Mouse (Mus musculus) mouse embryonic stem cell (cell line): ENCODE measurements at regions not wholly inside any gene's neighbourhood (a gene's known extent, or its start where the extent isn't known, plus 50 kb on each side); places are given as distances from the start of the nearest gene placed in this dataset.

Source experiments
- in situ Hi-C, 2 experiments: fragments of 300-500 bp; cut with MboI; formaldehyde crosslinking; loops; 1 replicate in 1 of 2; 3 replicates in 1 of 2; pipeline ENCODE4 v1.14.3; 2019 to 2020; ENCODE audit warnings: low sequenced_read_pairs in 2 of 2, low pct_unique_long_range_greater_than_20kb in 1 of 2, mixed read lengths in 1 of 2; ENCODE audit not compliant: unreplicated experiment in 1 of 2

DNA sequence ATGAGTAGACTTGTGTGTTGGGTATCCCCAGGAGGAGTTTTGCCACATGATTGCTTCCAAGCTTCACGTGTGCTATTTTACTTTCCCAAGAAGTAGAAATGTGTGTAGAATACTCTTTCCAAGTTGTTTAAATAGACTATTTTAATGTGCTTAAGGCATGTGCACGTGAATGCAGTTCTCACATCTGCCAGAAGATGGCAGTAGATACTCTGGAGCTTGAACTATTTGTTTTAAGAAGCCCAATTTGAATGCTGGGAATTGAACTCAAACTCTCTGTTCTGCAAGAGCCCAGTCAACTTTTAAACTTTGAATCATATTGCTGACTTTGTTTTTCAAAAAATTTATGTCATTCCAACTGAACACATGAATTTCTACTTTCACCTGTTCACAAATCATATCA is 431.3 kb upstream of the Reg3g start:
- in situ Hi-C loops: loop anchor here in 1 of 2 experiments (25.0 kb wide), 1 partner anchor 712 kb away; no protein-coding TSS in a partner anchor

DNA sequence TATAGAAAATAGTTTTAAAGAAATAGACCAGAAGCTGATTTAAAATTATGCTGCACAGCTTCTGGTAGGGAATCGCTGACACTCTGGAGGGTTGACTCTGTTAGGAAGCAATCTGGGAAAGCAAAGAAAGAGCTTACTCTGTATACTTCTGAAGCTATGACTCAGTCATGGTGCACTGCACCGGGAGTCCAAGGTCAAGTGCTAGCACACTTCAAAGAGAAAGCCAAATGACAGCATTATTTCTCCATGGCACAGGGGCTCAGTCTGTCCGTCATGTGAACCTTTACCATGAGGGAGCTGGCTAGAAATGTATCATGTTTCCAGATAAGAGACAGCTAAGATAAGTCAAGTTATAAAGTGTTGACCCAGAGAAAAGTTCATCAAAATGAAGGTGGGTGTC is 424.1 kb upstream of the Reg3g start:
- in situ Hi-C loops: loop anchor here in 1 of 2 experiments (25.0 kb wide), 1 partner anchor 720 kb away; no protein-coding TSS in a partner anchor

DNA sequence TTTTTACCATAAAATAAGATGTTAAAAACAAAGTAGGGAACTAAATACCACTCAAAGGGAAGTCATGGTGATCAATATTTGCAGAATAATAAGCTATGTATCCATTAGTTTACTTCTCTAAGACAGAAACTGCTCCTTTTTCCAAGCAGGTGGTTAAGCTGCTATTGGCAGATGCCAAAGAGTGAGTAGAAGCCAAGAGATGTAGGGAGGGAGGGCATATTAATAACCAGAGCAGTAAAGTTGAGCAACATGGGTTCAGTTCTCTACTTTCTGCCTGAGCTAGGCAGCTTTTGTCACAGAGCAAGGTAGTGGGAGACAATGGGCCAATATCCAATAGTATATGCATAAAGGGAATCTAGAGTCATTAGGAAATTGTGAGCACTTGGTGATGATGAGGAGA is 394.4 kb upstream of the Reg3g start:
- in situ Hi-C loops: no loop called here

DNA sequence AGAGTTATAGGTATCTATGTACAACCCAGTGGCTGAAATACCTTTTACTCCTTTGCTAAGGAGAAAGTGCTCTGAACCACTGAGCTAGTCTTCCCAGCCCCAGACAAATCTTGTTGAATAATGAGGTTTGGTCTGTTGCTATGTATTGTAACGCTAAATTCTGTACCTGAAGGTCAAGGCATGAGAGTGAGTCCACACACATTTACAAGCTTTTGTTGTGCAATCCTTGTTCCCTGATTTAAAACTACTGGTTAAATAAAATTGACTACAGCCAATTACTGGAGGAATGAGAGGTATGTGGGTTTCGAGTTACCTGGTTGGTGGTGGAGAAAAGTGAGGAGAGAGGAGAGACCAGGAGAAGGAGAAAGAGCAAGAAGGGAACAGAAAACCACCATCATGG is 372.6 kb upstream of the Reg3g start:
- in situ Hi-C loops: no loop called here

DNA sequence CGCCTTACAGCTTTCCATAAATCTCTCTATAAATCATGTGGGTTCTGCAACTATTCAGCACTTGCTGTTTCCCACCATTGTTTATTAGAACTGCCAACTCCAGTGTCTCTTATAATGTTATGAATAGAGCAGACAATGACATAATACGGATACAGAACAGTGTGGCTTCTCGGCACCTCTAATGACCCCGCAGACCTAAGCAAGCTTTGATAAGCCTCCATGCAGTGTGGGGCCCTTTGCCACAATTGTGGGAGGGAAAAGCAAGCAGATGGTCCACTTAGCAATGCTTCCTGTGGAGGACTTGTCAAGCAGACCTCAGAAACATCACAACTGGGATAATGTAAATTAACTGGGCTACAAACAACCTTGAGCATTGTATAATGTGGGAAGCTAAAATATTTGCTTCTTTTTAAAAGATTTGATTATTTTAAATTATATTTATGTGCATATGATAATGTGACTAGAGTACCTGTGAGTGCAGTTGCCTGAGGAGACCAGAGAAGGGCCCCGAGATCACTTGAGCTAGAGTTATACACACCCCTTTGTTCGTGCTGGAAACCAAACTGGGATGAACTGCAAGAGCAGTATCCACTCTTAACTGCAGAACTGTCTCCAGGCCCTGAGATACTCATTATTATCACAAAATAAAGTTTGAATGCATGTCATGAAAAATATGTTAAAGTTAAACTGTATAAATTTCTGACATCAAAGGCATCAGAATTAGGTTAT is 357.4 kb upstream of the Reg3g start:
- in situ Hi-C loops: no loop called here

DNA sequence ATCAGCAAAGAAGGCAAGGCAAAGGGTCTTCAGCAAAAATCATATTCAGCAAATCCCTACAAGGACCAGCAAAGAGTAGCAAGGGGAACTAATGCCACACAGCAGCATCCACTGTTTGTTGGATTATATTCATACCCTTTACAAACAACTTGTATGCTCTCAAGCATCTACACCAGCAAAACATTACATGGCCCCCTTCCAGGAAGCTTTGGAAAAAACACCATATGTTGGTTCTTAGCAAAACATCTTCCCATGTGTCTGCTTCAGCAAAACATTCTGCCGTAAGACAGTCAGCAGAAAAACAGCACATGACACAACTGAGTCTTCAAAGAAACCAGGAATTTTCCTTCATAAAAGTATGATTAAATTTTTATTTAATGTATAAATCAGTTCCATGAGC is 352.6 kb upstream of the Reg3g start:
- in situ Hi-C loops: no loop called here

DNA sequence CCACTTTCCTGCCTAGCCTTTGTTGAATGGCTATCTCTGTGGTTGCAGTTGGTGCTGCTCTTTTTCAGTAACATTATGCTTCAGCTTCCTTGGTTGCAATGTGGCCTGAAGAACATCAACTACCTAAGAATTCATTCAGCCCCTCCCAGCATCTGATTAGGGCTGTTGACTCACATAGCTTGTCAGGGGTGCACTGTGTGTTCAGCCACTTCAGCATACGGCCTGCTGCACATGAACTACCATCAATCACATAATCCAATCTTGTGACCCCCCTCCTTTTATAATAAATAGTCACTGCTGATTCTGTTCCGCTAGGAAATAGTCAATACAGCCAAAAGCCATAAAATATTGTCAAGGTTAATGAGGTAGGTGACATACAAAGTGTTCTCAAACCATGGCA is 328.3 kb upstream of the Reg3g start:
- in situ Hi-C loops: no loop called here

DNA sequence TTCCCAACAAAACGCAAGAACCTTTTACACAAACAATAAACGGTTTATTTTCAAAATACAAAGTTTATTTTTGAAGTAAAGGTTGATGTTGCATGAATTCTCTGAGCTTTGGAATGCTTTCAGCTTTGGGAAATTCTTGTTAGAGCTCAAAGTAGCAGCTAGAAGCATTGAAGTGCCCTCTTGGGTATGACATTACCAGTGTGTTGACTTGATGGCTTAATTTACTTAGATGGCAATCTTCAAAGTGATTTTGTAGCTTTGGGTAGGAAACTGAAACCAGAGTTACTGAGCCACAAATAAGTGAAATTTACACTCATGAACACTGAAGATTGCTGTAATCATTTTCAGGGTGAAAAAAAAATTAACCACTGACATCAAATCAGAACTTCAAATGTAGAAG is 320.3 kb upstream of the Reg3g start:
- in situ Hi-C loops: no loop called here

DNA sequence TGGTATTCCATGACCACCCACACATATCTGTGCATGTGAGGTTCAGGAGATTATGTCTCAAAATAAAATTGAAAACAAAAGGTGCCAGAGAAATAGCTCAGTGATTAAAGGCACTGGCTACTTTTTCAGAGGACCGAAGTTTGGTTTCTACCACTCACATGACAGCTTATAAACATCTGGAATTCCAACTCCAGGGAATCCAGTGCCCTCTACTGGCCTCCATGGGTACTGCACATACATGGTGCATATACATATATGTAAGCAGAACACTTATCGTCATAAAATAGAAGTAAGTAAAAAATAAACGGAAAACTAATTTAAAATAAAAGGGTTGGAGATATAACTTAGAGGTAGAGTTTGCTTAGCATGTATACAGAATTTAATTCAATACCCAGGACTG is 288.9 kb upstream of the Reg3g start:
- in situ Hi-C loops: loop anchor here in 1 of 2 experiments (25.0 kb wide), 1 partner anchor 220 kb away; no protein-coding TSS in a partner anchor
